Mouse (Mus musculus) heart, embryonic 11.5 days (tissue): ENCODE measurements around the gene Sphk2. TPM values are rescaled to one million over a fixed set of nuclear protein-coding genes. Genes with fewer than 3 reads are reported as not detected.

Experiments
- ATAC-seq: fragments of 200-750 bp; cut with Nextera tagmentation; replicated peaks from 2 replicates; pipeline ENCODE4 v1.8.0; 2017; ENCODE audit warnings: moderate library complexity; ENCODE audit not compliant: insufficient number of reproducible peaks, low FRiP score, low TSS enrichment
- H3K27ac ChIP-seq: fragments of 300-500 bp; sonication (generic); 2 replicates; pipeline ENCODE4 v1.5.1; 2014; ENCODE audit warnings: mild to moderate bottlenecking, low read depth, low read length
- H3K27me3 ChIP-seq: fragments of 300-500 bp; sonication (generic); 2 replicates; pipeline ENCODE4 v1.6.1; 2014; ENCODE audit warnings: mild to moderate bottlenecking, low read length, mixed read lengths; ENCODE audit not compliant: control insufficient read depth, insufficient read depth
- H3K36me3 ChIP-seq: fragments of 300-500 bp; sonication (generic); 2 replicates; pipeline ENCODE4 v1.6.1; 2014; ENCODE audit warnings: mild to moderate bottlenecking, low read length, moderate library complexity, mixed read lengths; ENCODE audit not compliant: control insufficient read depth, insufficient read depth
- H3K4me1 ChIP-seq: fragments of 300-500 bp; sonication (generic); 2 replicates; pipeline ENCODE4 v1.6.1; 2014; ENCODE audit warnings: low read length; ENCODE audit not compliant: control insufficient read depth, insufficient read depth
- H3K4me2 ChIP-seq: fragments of 300-500 bp; sonication (generic); 2 replicates; pipeline ENCODE4 v1.6.1; 2014; ENCODE audit warnings: mild to moderate bottlenecking, moderate library complexity
- H3K4me3 ChIP-seq: fragments of 300-500 bp; sonication (generic); 2 replicates; pipeline ENCODE4 v1.5.1; 2014; ENCODE audit warnings: low read depth, low read length
- H3K9ac ChIP-seq: fragments of 300-500 bp; sonication (generic); 2 replicates; pipeline ENCODE4 v1.6.1; 2014; ENCODE audit warnings: mild to moderate bottlenecking, low read depth, low read length, moderate library complexity
- H3K9me3 ChIP-seq: fragments of 300-500 bp; sonication (generic); replicated peaks from 2 replicates; pipeline ENCODE4 v1.6.1; 2016; ENCODE audit warnings: low read length; ENCODE audit not compliant: control insufficient read depth
- WGBS: fragments of 180-500 bp; shearing (Covaris S2); extraction: QIAGEN DNeasy Blood & Tissue Kit; methylation state at CpG from one replicate; pipeline ENCODE4 v1.1.7; 2014; ENCODE audit not compliant: insufficient replicate concordance; 5-methylcytosine and 5-hydroxymethylcytosine counted together
- polyA plus RNA-seq: library from polyadenylated mRNA; unstranded; fragments of >200 nt; fragmentation: Nextera tagmentation; extraction: Ambion mirVana; gene quantifications from 2 replicates; pipeline ENCODE4 v1.2.1, GENCODE M21; 2014

Sphk2 gene
- polyA plus RNA-seq, 1 experiment from 2014 or later: 13.2 TPM

DNA sequence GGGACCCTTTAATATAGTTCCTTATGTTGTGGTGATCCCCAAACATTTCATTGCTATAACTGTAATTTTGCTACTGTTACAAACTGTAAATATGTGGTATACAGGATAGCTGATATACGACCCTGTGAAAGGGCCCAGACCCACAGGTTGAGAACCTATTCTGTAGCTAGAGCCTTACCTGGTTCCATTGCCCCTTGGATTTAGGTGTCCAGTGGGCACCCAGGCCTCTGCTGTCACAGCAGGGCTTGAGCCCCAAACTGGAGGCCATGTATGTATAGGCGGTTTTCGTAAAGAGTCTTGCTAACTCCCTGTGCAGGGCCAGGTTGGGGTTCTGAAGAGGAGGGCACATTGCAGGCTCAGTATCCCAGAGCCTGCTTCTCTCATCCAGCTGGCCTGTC is 1.3 kb downstream of the Sphk2 start:
- ATAC-seq: no peak
- Histone ChIP-seq H3K27ac (no peak overlapping the region), H3K9ac (peak overlapping the region; percentile 93; the same call in 1 of the 2 replicates), H3K4me1 (peaks cover 41% of the 10 kb centered on the region), H3K36me3 (peaks cover 34% of the 10 kb centered on the region), H3K4me3 (peak overlapping the region; percentile 97), H3K9me3 (no peaks in the 10 kb centered on the region), H3K4me2 (peak overlapping the region; percentile 96), H3K27me3 (no peaks in the 10 kb centered on the region)
- 84% methylated on average over 3 of the region's 3 CpGs for WGBS

DNA sequence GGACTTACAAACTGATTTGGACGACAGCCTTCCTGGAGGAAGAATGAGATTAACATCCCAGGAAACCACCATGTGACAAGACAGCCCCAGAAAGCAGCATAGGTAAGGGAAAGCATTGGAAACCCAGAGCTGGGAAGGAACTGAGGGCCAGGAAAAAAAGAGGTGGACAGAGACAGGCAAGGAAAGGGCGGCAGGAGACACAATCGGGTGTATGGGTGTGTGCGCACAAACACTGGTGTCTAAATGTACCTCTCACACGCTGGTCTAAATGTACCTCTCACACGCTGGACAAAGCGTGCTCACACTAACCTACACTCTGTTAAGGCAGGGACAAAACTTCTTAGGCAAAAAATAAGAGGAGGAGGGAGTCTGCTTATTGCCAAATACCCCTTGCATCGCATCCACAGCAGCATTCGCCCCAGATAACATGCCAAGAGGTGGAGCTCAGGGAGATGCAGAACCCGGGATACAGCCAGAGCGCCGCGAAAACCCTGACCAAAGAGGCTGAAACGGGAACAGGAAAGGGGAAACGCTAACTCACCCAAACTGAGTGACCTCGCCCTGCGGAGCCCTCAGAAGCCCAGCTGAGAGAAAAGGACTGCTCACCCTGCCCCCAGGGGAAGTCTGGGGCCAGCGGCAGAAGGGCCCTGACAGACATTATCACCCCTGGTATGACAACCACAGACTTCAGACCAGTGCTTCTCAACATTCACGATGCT is 1.9 kb downstream of the Sphk2 start:
- H3K4me1 ChIP-seq: peaks cover 41% of the 10 kb centered on the region
- H3K4me2 ChIP-seq: peak overlapping the region; percentile 96
- H3K9me3 ChIP-seq: no peaks in the 10 kb centered on the region
- no peak for ATAC-seq
- WGBS: 80% methylated on average over 19 of the region's 19 CpGs
- no peaks in the 10 kb centered on the region for H3K27me3 ChIP-seq
- H3K4me3 ChIP-seq: peak overlapping the region; percentile 97
- peak overlapping the region; percentile 54; the same call in 1 of the 2 replicates for H3K9ac ChIP-seq
- peak overlapping the region; percentile 60 for H3K27ac ChIP-seq
- H3K36me3 ChIP-seq: peaks cover 35% of the 10 kb centered on the region

DNA sequence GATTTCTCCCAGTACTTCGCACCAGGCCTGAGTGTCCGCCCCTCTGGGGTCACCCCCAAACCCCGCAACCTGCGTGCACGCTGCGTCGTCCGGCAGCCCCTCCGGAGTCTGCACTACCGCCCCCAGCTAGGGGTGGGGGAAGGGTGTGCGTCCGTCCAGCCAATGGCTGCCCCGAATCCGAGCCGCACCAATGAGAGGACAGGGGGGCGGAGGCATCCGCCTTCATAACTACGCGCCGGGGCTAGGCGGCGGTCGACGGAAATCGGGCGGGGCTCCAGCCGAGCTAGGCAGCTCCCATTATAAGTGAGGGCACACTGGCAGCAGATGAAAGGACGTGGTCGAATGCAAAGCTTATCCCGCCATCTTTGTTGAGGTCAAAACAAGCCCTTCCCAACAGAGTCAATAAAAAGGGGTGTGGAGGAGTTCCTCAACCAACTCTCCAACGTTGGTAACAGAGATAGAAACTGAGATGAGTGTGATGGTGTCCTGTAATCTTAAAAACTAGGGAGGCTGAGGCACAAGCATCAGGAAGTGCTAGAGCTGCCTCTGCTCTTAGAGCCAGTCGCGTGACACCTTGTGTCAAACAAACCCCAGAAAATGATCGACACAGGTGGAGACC is 2.6 kb downstream of the Sphk2 start, which contains the start of gene Rpl18:
Gene Rpl18 (plus strand): TSS at position 368 of the 619 bp plus-strand sequence.
- peaks cover 32% of the 10 kb centered on the region for H3K36me3 ChIP-seq
- H3K27me3 ChIP-seq: no peaks in the 10 kb centered on the region
- H3K9me3 ChIP-seq: no peaks in the 10 kb centered on the region
- peak within 1 kb of the TSS; percentile 96 for H3K4me2 ChIP-seq
- peaks cover 41% of the 10 kb centered on the region for H3K4me1 ChIP-seq
- peak within 1 kb of the TSS; percentile 97 for H3K4me3 ChIP-seq
- peak; percentile 88 for ATAC-seq
- WGBS: 6% methylated on average over 34 of the region's 34 CpGs
- H3K9ac ChIP-seq: peak within 1 kb of the TSS; percentile 78
- H3K27ac ChIP-seq: peak within 1 kb of the TSS; percentile 60

DNA sequence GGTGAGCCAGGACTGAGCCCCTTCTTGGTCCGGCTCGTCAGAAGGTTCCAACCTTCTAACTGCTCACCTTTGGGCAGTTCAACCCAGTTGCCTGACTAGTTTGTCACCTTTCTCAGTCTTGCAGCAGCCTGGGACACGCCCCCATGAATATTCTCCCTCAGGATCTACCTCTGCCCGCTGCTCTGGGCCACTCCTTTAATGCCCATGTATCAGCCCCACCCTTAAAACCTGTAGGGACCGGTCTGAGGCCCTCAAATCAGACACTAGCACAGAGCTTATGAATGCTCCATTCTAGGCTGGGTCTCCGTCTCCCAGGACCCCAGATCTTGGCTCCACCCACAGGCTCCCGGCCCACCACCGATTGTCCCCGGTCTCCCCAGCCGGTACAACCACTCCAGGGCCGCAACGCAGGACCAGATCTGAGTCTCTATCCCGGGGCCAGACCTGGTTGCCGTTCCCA is 3.1 kb downstream of the Sphk2 start:
- Histone ChIP-seq H3K9me3 (no peaks in the 10 kb centered on the region), H3K4me3 (peak overlapping the region; percentile 97), H3K27me3 (no peaks in the 10 kb centered on the region), H3K27ac (0 out of 2 replicates have a peak overlapping the region, but pooled peaks have one; percentile 0), H3K9ac (peak overlapping the region; percentile 78), H3K4me2 (peak overlapping the region; percentile 96), H3K36me3 (peaks cover 29% of the 10 kb centered on the region), H3K4me1 (peaks cover 38% of the 10 kb centered on the region)
- ATAC-seq: peak; percentile 16
- WGBS: 11% methylated on average over 14 of the region's 14 CpGs

DNA sequence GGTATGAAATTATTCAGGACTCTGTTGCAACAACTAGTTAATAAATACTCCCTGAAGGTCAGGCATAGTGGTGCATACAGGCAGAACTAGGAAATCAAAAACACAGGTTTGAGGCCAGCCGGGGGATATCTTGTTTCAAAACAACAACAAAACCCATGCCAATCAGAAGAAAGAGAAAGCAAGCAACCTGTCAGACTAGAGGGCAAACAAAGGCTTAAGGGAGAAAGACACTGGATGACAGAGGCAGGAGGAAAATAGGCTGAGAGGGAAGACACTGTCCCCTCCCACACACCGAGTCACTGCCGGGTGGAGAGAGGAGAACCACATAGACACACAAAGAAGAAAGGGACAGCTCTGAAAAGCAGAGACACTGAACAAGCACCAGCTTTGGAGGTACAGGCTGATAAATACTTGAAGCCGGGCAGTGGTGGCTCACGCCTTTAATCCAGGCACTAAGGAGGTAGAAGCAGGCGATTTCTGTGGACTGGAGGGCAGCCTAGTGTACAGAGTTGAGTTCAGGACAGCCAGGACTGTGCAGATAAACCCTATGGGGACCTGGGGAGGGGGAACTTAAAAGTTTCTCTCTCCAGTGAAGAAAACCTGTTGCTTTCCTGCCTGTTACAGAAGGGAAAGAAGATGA is 3.8 kb downstream of the Sphk2 start:
- Histone ChIP-seq H3K9ac (peak overlapping the region; percentile 78), H3K4me3 (peak overlapping the region; percentile 97; the same call in 1 of the 2 replicates), H3K27ac (no peak overlapping the region), H3K4me1 (peaks cover 32% of the 10 kb centered on the region), H3K36me3 (peaks cover 23% of the 10 kb centered on the region), H3K27me3 (no peaks in the 10 kb centered on the region), H3K9me3 (no peaks in the 10 kb centered on the region), H3K4me2 (peak overlapping the region; percentile 96)
- WGBS: 88% methylated on average over 6 of the region's 6 CpGs
- no peak for ATAC-seq

DNA sequence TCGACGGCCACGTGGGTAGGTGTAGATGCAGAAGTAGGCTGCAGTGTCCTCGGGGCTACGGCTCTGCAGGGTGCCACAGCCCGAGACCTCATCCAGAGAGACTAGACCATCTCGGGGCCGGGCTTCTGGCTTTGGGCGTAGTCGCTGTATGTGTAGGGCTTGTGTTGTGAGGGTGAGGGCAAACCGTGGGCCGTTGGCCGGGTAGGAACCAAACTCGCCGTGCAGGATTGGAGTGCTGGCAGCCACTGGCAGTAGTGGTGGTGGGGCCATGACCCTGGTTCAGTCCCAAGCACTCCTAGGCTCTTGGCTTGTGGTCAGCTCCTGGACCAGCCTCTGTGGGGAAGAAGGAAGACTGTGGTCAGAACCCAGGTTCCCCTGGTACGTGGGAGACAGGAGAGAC is 4.4 kb downstream of the Sphk2 start:
- WGBS: 90% methylated on average over 16 of the region's 16 CpGs
- H3K27me3 ChIP-seq: no peaks in the 10 kb centered on the region
- no peak for ATAC-seq

DNA sequence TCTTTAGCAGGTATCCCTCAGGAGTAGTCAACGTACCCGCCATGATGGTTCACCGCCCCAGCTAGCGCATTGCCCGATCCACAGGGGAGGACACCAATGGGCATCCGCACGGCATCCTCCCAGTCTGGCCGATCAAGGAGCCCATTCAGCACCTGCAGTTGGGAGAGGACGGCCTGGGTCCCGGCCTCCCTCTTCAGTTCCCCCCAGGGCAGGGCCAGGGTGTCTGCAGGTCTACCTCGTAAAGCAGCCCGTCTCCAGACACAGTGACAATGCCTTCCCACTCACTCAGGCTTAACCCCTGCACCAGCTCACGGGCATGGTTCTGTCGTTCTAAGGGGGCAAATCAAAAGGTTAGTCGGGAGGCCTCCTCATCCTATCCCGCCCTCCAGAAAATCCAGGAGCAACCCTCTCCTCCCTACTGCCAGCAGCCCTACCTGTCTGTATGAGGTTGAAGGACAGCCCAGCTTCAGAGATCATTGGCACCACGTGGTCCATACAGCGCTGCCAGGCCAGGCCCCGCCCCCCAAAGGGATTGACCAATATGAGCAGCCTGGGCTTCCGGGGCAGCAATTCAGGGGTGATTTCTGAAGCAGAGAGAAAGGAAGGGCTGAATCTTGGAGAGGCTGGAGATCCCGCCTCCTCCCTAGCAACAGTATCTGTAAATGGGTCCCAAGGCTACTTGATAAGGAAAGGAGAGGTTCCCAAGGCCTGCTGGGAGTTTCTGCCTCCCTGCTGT is 5.6 kb downstream of the Sphk2 start:
- no peaks in the 10 kb centered on the region for H3K27me3 ChIP-seq
- WGBS: 88% methylated on average over 21 of the region's 21 CpGs
- H3K36me3 ChIP-seq: peaks cover 23% of the 10 kb centered on the region
- H3K4me3 ChIP-seq: no peak overlapping the region
- H3K27ac ChIP-seq: no peak overlapping the region
- no peak overlapping the region for H3K9ac ChIP-seq
- ATAC-seq: no peak
- H3K4me2 ChIP-seq: no peak overlapping the region
- no peaks in the 10 kb centered on the region for H3K9me3 ChIP-seq
- peaks cover 44% of the 10 kb centered on the region for H3K4me1 ChIP-seq

More for the DNA sequence above, 4.4 kb downstream of the Sphk2 start:
- H3K4me2 ChIP-seq: no peak overlapping the region
- H3K4me3 ChIP-seq: no peak overlapping the region
- H3K9ac ChIP-seq: no peak overlapping the region
- peaks cover 33% of the 10 kb centered on the region for H3K4me1 ChIP-seq
- H3K36me3 ChIP-seq: peaks cover 23% of the 10 kb centered on the region
- H3K9me3 ChIP-seq: no peaks in the 10 kb centered on the region
- H3K27ac ChIP-seq: no peak overlapping the region
